Mouse (Mus musculus): ENCODE measurements at regions not wholly inside any gene's neighbourhood (a gene's known extent, or its start where the extent isn't known, plus 50 kb on each side); places are given as distances from the start of the nearest gene placed in this dataset.

GRCm38 (mm10) chr2:170245637-170246341, 97.9 kb upstream of the Zfp217 start:
- TF ChIP-seq CTCF (IDR thresholded peaks at IDR 0.05; ENCODE audit: borderline replicate concordance, control insufficient read depth, extremely low read depth, insufficient read depth, low read length, poor library complexity) (no peak), POLR2A (IDR thresholded peaks at IDR 0.05; ENCODE audit: control insufficient read depth, extremely low read depth, insufficient read depth, low read length, poor library complexity) (no peak)
